Mouse (Mus musculus): ENCODE results near the gene Spp2.
A peak's percentile ranks its signal among the peaks of the same experiment; 100 is the strongest.

Gene Spp2

DNA sequence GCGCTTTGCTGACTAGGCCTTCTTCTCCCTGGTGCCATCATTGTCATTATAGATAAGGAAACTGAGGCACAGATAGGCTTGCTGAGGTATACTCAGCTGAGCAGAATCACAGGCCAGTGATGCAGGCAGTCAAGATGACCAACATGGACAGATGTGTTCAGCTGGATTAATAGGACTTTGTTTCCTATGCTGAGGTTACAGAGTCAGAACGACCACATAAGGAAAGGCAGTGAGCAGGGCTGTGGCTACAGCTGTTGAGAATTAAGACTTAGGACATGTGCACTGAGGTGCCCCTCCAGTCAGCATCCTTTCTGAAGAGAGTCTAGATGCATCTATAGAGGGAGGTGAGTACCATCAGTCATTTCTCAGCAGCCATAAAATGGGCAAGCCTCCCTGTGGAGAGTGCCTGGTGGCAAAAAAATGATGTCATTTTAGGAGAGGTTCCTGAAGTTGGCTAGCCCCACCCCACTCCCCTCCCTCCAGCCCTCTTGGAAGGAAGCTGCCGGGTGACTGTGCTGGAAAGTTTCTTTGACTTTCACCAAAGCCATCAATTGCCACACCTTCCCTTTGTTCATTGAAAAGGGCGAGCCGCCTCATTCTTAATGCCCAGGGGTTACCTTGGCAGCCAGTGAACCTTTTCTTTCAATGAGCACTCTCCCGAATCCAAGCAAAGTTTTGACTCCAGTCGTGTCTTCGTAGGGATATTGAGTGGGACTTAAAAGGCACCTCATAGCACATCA is 59.7 kb downstream of the Spp2 start:
- no peak for DNase-seq (ENCODE audit: low read depth, low spot score)

DNA sequence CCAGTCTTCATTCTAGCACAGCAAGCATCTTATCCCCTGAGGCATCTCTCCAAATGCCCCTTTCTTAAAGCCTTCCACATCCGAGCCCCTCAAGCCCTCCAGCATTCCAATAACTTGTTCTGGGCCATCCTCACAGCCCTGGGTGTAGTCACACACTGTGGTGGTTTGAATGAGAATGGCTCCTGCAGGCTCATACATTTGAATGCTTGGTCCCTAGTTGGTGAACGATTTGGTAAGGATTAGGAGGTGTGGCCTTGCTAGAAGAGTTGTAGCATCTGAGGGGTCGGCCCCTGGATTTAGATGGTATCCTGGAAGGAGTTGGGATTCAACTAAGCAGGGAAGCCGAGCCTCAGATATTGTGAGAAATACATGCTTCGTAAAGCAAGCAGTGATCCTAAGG is 61.1 kb downstream of the Spp2 start:
- no peak for DNase-seq (ENCODE audit: low read depth, low spot score)

DNA sequence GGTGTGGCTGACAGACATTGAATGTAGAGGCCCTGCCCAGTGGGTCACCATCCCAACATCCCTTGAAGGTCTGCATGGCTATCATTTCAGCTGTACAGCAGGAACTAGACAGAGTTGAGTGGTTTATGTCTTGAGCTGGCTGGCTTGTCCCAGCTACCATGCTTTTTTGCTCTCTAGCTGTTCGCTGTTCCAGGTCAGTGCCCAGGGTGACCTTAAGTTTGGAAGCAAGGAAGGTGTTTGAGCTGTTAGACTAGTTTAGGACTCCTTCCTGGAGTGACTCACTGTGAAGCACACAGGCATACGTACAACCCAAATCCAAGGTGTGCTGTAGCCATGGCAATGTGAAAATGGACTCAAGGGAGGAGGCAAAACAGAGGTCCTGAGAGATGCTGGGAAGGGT is 61.6 kb downstream of the Spp2 start:
- no peak for DNase-seq (ENCODE audit: low read depth, low spot score)

DNA sequence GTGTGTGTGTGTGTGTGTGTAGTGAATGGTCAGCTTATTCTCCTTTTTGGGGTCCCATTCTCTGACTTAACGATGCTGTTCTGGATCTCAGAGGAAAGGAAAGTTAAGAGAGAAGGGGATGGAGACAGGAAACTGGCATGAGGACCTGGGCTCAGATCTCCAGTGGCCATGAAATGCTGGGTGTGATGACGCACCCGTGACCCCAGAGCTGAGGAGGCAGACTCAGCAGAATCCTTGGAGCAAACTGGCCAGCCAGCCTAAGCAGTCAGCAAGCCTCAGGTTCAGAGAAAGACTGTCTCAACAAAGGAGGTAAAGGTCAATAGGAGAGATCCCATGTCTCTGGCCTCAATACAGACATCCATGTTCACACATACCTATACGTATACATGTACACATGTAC is 63.0 kb downstream of the Spp2 start:
- no peak for DNase-seq (ENCODE audit: low read depth, low spot score)

DNA sequence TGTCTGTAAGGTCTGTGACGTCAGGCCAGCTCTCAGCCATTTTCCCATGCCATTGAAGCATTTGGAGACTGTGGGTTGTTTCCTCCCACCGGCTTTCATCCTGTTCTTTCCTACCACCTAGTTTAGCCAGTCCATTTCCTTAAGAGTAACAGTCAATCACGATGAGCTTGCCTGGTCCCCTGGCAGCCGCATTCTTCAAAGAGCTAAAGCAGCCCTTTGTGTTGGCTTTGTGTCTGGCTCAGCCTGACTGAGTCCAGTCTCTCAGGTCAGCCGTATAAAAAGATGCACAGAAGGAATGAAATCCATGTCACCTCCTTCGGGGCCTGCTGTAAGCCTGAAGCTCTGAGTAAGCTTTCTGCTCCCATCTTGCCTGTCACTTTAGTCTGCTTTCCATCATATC is 65.5 kb downstream of the Spp2 start:
- DNase-seq (ENCODE audit: low read depth, low spot score), result no peak

DNA sequence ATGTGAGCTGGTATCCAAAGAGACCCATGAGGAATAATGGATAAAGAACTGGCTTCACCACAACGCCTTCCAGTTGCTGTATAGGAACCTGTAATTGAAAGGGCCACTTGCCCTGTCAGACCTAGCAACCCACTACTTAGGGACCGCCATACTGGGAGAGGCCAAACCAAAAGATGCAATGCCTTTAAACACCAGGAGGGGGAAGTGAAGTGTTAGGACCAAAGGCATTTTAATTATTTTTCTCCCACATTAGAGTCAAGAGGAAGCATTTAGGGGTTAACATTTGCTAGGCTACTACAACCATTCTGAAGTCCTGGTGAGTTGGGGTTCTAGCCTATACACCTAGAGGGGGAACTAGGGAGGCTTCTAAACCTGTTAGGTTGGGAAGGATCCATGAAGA is 67.1 kb downstream of the Spp2 start:
- DNase-seq (ENCODE audit: low read depth, low spot score), result no peak

DNA sequence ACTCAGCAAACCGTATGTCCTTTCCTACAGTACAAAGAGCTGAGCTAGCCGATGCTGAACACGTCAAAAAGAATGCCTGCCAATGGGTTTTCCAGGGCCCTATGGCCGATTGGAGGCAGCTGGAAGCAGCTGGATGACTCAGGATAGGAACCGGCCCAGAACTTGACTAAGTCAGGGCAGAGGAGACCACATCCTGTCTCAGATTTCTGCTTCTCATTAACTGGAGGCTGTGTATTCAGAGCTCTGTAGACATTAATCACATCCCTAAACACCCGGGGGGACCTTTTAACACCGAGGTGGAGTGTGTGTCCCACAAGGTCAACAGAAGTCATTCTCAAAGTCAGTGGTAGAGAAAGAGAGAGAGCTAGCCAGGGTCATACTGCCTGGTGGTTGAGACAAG is 67.8 kb downstream of the Spp2 start:
- DNase-seq (ENCODE audit: low read depth, low spot score), result no peak

DNA sequence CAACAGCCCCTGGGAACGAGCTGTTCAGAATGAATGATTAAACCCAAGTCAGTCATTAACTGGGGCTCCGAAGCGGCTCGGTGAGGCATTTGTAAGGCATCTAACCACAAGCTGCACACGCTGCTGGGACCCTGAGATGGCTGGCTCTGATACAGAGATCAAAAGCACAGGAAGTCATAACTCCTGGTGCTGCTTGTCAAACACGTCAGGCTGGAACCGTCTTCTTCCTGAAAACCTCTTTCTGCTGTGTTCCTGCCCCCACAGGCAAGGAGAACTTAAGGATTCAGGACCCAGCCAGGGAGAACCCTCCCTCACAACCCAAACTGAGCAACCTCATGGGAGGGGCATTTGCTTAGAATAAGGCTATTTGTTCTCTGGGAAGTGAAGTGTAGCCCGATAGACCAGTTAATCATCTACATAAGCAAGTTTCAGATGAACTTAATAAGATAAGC is 68.8 kb downstream of the Spp2 start:
- peak; percentile 38 for DNase-seq (ENCODE audit: low read depth, low spot score)

All from embryo, embryonic 11.5 days (tissue).